Mouse (Mus musculus): ENCODE measurements around the gene Mink1. TPM values are rescaled to one million over a fixed set of nuclear protein-coding genes. Genes with fewer than 3 reads are reported as not detected.
A peak's percentile ranks its signal among the peaks of the same experiment; 100 is the strongest.

Mink1 gene
- polyA plus RNA-seq, 1 experiment from 2014 or later = 17.2 TPM

GRCm38 (mm10) chr11:70629557-70629956, 66.9 kb downstream of the Mink1 start:
- Histone ChIP-seq H3K36me3 (no peaks in the 10 kb centered on the region), H3K27me3 (ENCODE audit: low read depth, poor library complexity, severe bottlenecking) (no peaks in the 10 kb centered on the region), H3K9me3 (replicated peaks) (no peaks in the 10 kb centered on the region), H3K4me1 (no peaks in the 10 kb centered on the region), H3K4me3 (no peak overlapping the region), H3K27ac (no peak overlapping the region)
- WGBS = 57% methylated on average over 5 of the region's 5 CpGs
- no peak for DNase-seq (ENCODE audit: low spot score)

GRCm38 (mm10) chr11:70630129-70630528, 67.4 kb downstream of the Mink1 start:
- WGBS = 70% methylated on average over 7 of the region's 7 CpGs
- Histone ChIP-seq H3K36me3 (no peaks in the 10 kb centered on the region), H3K4me1 (no peaks in the 10 kb centered on the region), H3K4me3 (no peak overlapping the region), H3K27ac (no peak overlapping the region), H3K9me3 (replicated peaks) (no peaks in the 10 kb centered on the region), H3K27me3 (ENCODE audit: low read depth, poor library complexity, severe bottlenecking) (no peaks in the 10 kb centered on the region)
- no peak for DNase-seq (ENCODE audit: low spot score)

GRCm38 (mm10) chr11:70635601-70636000, 72.9 kb downstream of the Mink1 start:
- H3K4me3 ChIP-seq = no peak overlapping the region
- no peak overlapping the region for H3K27ac ChIP-seq
- WGBS = 82% methylated on average over 4 of the region's 4 CpGs
- no peaks in the 10 kb centered on the region for H3K9me3 ChIP-seq (replicated peaks)
- no peak for DNase-seq (ENCODE audit: low spot score)
- H3K27me3 ChIP-seq (ENCODE audit: low read depth, poor library complexity, severe bottlenecking) = no peaks in the 10 kb centered on the region
- H3K4me1 ChIP-seq = no peaks in the 10 kb centered on the region
- H3K36me3 ChIP-seq = no peaks in the 10 kb centered on the region

DNA sequence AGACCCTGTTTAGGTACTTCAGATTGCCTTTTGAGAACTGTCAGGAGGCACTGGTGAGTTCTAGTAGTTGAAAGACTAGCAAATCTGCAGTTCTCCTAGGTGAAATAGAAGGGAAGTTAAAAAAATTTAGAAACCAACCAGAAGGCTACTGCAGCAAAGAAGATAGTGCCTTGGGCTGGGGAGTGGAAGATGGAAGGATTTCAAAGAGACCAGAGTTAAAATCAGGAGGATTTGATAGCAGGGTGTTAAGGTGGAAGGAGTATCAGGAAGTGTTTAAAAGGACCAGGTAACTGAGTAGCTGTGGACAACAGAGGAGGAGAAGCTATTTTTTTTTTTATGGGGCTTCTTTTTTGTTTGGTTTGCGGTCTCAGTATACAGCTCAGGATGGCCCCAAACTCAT, 75.1 kb downstream of the Mink1 start:
- WGBS = 100% methylated on average over 1 of the region's 1 CpGs
- H3K36me3 ChIP-seq = peaks cover 3% of the 10 kb centered on the region
- no peak overlapping the region for H3K27ac ChIP-seq
- H3K4me3 ChIP-seq = no peak overlapping the region
- no peaks in the 10 kb centered on the region for H3K4me1 ChIP-seq
- H3K9me3 ChIP-seq (replicated peaks) = no peaks in the 10 kb centered on the region
- H3K27me3 ChIP-seq (ENCODE audit: low read depth, poor library complexity, severe bottlenecking) = no peaks in the 10 kb centered on the region
- DNase-seq (ENCODE audit: low spot score) = no peak

- Histone ChIP-seq H3K36me3 (peaks cover 8% of the 10 kb centered on the region), H3K4me3 (no peak overlapping the region), H3K4me1 (no peaks in the 10 kb centered on the region), H3K27me3 (ENCODE audit: low read depth, poor library complexity, severe bottlenecking) (no peaks in the 10 kb centered on the region), H3K9me3 (replicated peaks) (no peaks in the 10 kb centered on the region), H3K27ac (no peak overlapping the region)
- no peak for DNase-seq (ENCODE audit: low spot score)
- WGBS = 89% methylated on average over 1 of the region's 1 CpGs
These were observed 75.6 kb downstream of the Mink1 start for GRCm38 (mm10) chr11:70638293-70638692.

- Histone ChIP-seq H3K27ac (no peak within 1 kb of the TSS), H3K36me3 (peaks cover 13% of the 10 kb centered on the region), H3K9me3 (replicated peaks) (no peaks in the 10 kb centered on the region), H3K4me3 (no peak within 1 kb of the TSS), H3K4me1 (no peaks in the 10 kb centered on the region), H3K27me3 (ENCODE audit: low read depth, poor library complexity, severe bottlenecking) (no peaks in the 10 kb centered on the region)
- WGBS = 44% methylated on average over 5 of the region's 5 CpGs
- DNase-seq (ENCODE audit: low spot score) = no peak
These were observed 76.1 kb downstream of the Mink1 start, which contains the start of gene Gp1ba for GRCm38 (mm10) chr11:70638714-70639278. Gene Gp1ba (plus strand): TSS chr11:70639122.

GRCm38 (mm10) chr11:70639976-70640375, 77.3 kb downstream of the Mink1 start:
- H3K36me3 ChIP-seq = peaks cover 25% of the 10 kb centered on the region
- 87% methylated on average over 8 of the region's 8 CpGs for WGBS
- 0 out of 2 replicates have a peak, but pooled peaks cover 2% of the 10 kb centered on the region for H3K4me1 ChIP-seq
- DNase-seq (ENCODE audit: low spot score) = no peak
- no peaks in the 10 kb centered on the region for H3K27me3 ChIP-seq (ENCODE audit: low read depth, poor library complexity, severe bottlenecking)
- no peak overlapping the region for H3K27ac ChIP-seq
- H3K4me3 ChIP-seq = no peak overlapping the region
- H3K9me3 ChIP-seq (replicated peaks) = no peaks in the 10 kb centered on the region

GRCm38 (mm10) chr11:70641241-70641640, 78.6 kb downstream of the Mink1 start:
- no peaks in the 10 kb centered on the region for H3K9me3 ChIP-seq (replicated peaks)
- peaks cover 15% of the 10 kb centered on the region for H3K4me1 ChIP-seq
- no peak overlapping the region for H3K4me3 ChIP-seq
- 75% methylated on average over 7 of the region's 7 CpGs for WGBS
- H3K27ac ChIP-seq = no peak overlapping the region
- no peaks in the 10 kb centered on the region for H3K27me3 ChIP-seq (ENCODE audit: low read depth, poor library complexity, severe bottlenecking)
- H3K36me3 ChIP-seq = peaks cover 35% of the 10 kb centered on the region
- no peak for DNase-seq (ENCODE audit: low spot score)

DNA sequence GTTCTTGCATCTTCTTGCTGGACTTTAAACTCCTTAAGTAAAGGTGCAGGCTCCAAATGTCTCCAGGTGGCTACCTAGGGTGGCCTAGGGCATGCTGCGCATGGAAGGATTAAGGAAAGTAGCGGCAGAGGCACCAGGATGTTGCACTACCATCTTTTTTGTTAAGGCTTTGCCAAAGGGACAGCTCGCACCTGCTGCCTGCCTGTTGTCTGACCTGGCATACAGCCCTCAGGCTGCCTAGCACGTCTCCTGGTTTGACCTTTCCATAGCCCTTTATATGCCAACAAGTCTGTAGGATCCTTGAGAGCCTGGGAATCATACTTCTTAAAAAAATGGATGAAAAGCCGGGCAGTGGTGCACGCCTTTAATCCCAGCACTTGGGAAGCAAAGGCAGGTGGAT, 80.4 kb downstream of the Mink1 start:
- H3K27ac ChIP-seq = no peak overlapping the region
- H3K36me3 ChIP-seq = peaks cover 36% of the 10 kb centered on the region
- no peak overlapping the region for H3K4me3 ChIP-seq
- WGBS = 92% methylated on average over 6 of the region's 6 CpGs
- no peaks in the 10 kb centered on the region for H3K27me3 ChIP-seq (ENCODE audit: low read depth, poor library complexity, severe bottlenecking)
- H3K4me1 ChIP-seq = peaks cover 22% of the 10 kb centered on the region
- H3K9me3 ChIP-seq (replicated peaks) = no peaks in the 10 kb centered on the region
- DNase-seq (ENCODE audit: low spot score) = no peak

- Histone ChIP-seq H3K27ac (peak overlapping the region; percentile 31; the same call in 1 of the 2 replicates), H3K36me3 (peaks cover 51% of the 10 kb centered on the region), H3K4me1 (peaks cover 36% of the 10 kb centered on the region), H3K27me3 (ENCODE audit: low read depth, poor library complexity, severe bottlenecking) (no peaks in the 10 kb centered on the region), H3K9me3 (replicated peaks) (no peaks in the 10 kb centered on the region), H3K4me3 (peak overlapping the region; percentile 80; the same call in 1 of the 2 replicates)
- WGBS = 96% methylated on average over 8 of the region's 8 CpGs
- no peak for DNase-seq (ENCODE audit: low spot score)
These were observed 82.0 kb downstream of the Mink1 start for GRCm38 (mm10) chr11:70644564-70645103.

DNA sequence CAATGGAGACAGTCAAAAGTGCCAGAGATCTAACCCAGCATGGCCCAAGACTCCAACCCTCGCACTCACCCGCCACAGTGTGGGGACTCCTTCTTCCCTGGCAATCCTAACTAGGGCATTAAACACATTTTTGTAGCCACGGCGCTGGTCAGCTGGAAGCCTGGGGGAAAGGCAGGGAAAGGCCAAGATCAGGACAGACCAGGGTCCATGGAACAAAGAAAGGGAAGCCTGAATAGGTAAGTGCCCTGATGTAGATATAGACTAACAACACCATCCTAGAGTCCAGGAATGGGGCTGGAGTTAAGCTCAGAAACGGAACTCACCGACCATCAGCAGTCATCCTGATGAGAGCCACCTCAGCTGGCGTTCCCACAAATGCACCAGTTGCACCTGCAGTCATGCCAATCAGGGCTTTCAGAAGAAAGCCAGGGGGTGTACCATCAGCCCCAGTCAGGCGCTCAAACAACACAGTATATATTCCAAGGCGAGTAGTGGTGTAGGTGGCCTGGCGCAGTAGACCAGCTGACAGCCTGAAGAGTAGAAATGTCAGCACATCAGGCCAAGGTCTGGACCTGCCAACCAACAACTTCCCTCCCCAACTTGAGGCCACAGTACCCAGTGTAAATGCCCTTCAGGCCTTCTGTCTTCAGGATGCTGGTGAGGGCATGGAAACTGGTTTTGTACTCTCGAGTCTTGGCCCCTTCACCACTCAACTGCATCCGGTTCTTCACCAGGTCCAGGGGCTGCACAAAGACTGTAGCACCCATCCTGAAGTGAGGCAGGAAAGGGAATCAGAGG, 83.0 kb downstream of the Mink1 start:
- H3K9me3 ChIP-seq (replicated peaks) = no peaks in the 10 kb centered on the region
- H3K36me3 ChIP-seq = peaks cover 61% of the 10 kb centered on the region
- peak overlapping the region; percentile 80 for H3K4me3 ChIP-seq
- WGBS = 93% methylated on average over 12 of the region's 12 CpGs
- H3K27me3 ChIP-seq (ENCODE audit: low read depth, poor library complexity, severe bottlenecking) = no peaks in the 10 kb centered on the region
- peaks cover 40% of the 10 kb centered on the region for H3K4me1 ChIP-seq
- no peak for DNase-seq (ENCODE audit: low spot score)
- peak overlapping the region; percentile 95 for H3K27ac ChIP-seq

GRCm38 (mm10) chr11:70646259-70646555, 83.5 kb downstream of the Mink1 start:
- peaks cover 45% of the 10 kb centered on the region for H3K4me1 ChIP-seq
- peak overlapping the region; percentile 95 for H3K27ac ChIP-seq
- no peaks in the 10 kb centered on the region for H3K27me3 ChIP-seq (ENCODE audit: low read depth, poor library complexity, severe bottlenecking)
- no peak for DNase-seq (ENCODE audit: low spot score)
- H3K9me3 ChIP-seq (replicated peaks) = no peaks in the 10 kb centered on the region
- WGBS = 30% methylated on average over 3 of the region's 3 CpGs
- peak overlapping the region; percentile 80 for H3K4me3 ChIP-seq
- H3K36me3 ChIP-seq = peaks cover 66% of the 10 kb centered on the region
